Mouse (Mus musculus) cerebellum, adult 9-10 months (tissue): Measurements from ENCODE around the gene Bbs4.
"Not testable (repeated sequence)": the region's sequence is repeated elsewhere in the genome, so short reads cannot be mapped to it uniquely, and the experiment has no call there.

ENCODE experiments used
- DNase-seq: peaks from one replicate; pipeline ENCODE4 v3.0.0; 2022

The Bbs4 gene

GRCm38 (mm10) chr9:59353253-59353639, at the start of gene Bbs4:
Gene Bbs4, minus strand, starts transcription at chr9:59353508.
- peak; percentile 88 for DNase-seq

GRCm38 (mm10) chr9:59389086-59389485, 35.8 kb upstream of the Bbs4 start:
- no peak for DNase-seq

- no peak for DNase-seq
Measured at GRCm38 (mm10) chr9:59388311-59388710, 35.0 kb upstream of the Bbs4 start.

GRCm38 (mm10) chr9:59387461-59387860, 34.2 kb upstream of the Bbs4 start:
- DNase-seq = no peak

- no peak for DNase-seq
Measured at GRCm38 (mm10) chr9:59375626-59376025, 22.3 kb upstream of the Bbs4 start.

GRCm38 (mm10) chr9:59369646-59370045, 16.3 kb upstream of the Bbs4 start:
- no peak for DNase-seq

GRCm38 (mm10) chr9:59369220-59369619, 15.9 kb upstream of the Bbs4 start:
- no peak for DNase-seq

- not testable (repeated sequence) for DNase-seq
Measured at GRCm38 (mm10) chr9:59360487-59360886, 7.2 kb upstream of the Bbs4 start.

- not testable (repeated sequence) for DNase-seq
Measured at GRCm38 (mm10) chr9:59358041-59358440, 4.7 kb upstream of the Bbs4 start.

- DNase-seq = peak; percentile 19
Measured at GRCm38 (mm10) chr9:59352586-59353252, 589 bp downstream of the Bbs4 start.

GRCm38 (mm10) chr9:59346176-59346575, 7.1 kb downstream of the Bbs4 start:
- DNase-seq = no peak

GRCm38 (mm10) chr9:59340002-59340401, 13.3 kb downstream of the Bbs4 start:
- DNase-seq = no peak

- no peak for DNase-seq
Measured at GRCm38 (mm10) chr9:59339107-59339506, 14.2 kb downstream of the Bbs4 start.

GRCm38 (mm10) chr9:59338411-59338810, 14.9 kb downstream of the Bbs4 start:
- no peak for DNase-seq

- no peak for DNase-seq
Measured at GRCm38 (mm10) chr9:59337889-59338288, 15.4 kb downstream of the Bbs4 start.

GRCm38 (mm10) chr9:59336539-59336938, 16.8 kb downstream of the Bbs4 start:
- no peak for DNase-seq

GRCm38 (mm10) chr9:59330055-59330454, 23.3 kb downstream of the Bbs4 start:
- no peak for DNase-seq

GRCm38 (mm10) chr9:59324351-59324750, 29.0 kb downstream of the Bbs4 start:
- no peak for DNase-seq

GRCm38 (mm10) chr9:59316206-59316605, 37.1 kb downstream of the Bbs4 start:
- DNase-seq = no peak

GRCm38 (mm10) chr9:59311284-59311670, 42.0 kb downstream of the Bbs4 start:
- no peak for DNase-seq

- no peak for DNase-seq
Measured at GRCm38 (mm10) chr9:59310582-59311283, 42.6 kb downstream of the Bbs4 start.

- DNase-seq = no peak
Measured at GRCm38 (mm10) chr9:59307890-59308289, 45.4 kb downstream of the Bbs4 start.

GRCm38 (mm10) chr9:59296419-59296818, 56.9 kb downstream of the Bbs4 start:
- no peak for DNase-seq

GRCm38 (mm10) chr9:59292493-59292875, 60.8 kb downstream of the Bbs4 start:
- no peak for DNase-seq
